Mouse (Mus musculus): ENCODE data around the gene Mia3. TPM values are rescaled to one million over a fixed set of nuclear protein-coding genes. Genes with fewer than 3 reads are reported as not detected.
"Not testable (repeated sequence)": the region's sequence is repeated elsewhere in the genome, so short reads cannot be mapped to it uniquely, and the experiment has no call there.

Gene Mia3
- 100 to 1,000 TPM; 168 to 179 TPM for total RNA-seq (2021)
- long read RNA-seq, experiment 1, partial matches to known transcripts = 5 of 7 reads
- long read RNA-seq, experiment 1, other reads (novel, unspliced or antisense) = 1 of 7 reads
- long read RNA-seq, experiment 2, partial matches to known transcripts = 7 of 12 reads
- long read RNA-seq, experiment 2, other reads (novel, unspliced or antisense) = 3 of 12 reads

DNA sequence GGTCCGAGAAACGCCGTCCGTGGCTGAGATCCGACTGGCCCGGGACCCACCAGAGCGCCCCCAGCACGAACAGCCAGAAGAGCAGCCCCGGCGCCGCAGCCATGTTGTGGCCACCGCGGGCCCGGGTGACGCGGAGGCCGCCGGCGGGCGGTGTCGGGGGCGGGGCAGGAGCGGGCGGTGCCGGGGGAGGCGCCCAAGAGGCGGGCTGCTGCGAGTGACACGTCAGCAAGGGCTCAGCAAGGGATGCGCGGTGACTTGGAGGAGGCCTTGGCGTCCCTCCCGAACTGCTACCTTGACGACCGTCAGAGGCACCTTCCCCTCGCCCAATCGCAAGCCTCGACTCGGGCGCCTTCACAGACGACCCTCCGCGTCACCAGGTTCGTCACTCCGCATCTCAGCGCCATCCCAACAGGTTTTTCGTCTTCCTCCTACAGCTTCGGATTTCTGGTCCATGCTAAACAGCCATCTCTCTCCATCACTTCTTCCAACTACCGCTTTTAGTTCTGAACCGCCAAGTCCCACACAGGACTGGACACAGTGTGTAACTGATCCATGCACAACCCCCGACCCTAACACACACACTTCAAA is at the start of gene Mia3:
TSS of gene Mia3 (minus strand) at position 127 of the 588 bp plus-strand sequence.
- DNase-seq (ENCODE audit: low spot score in 2 of 2) = peak; percentile 83 to 84

DNA sequence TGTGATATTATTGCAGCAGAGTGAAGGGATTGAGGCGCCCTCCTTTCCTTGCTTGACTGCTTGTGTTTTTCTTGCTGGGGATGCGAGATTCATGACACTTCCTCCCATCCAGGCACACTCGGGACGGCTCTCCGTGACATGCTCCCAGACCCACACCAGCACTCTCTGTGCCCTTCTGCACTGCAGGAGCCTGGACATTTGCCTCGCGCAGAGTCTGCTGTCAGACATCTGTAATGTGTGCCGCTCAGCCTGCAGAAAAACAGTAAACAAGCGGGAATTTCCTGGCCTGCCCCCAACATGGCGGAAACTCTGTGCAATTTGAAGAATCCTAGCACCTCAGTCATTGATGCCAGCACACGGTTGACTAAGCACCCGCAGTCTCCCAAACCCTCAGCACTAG is 48.5 kb upstream of the Mia3 start, which contains the start of gene Hhipl2:
TSS of gene Hhipl2 (plus strand) at position 343 of the 400 bp plus-strand sequence.
- no peak for DNase-seq (ENCODE audit: low spot score in 2 of 2)

DNA sequence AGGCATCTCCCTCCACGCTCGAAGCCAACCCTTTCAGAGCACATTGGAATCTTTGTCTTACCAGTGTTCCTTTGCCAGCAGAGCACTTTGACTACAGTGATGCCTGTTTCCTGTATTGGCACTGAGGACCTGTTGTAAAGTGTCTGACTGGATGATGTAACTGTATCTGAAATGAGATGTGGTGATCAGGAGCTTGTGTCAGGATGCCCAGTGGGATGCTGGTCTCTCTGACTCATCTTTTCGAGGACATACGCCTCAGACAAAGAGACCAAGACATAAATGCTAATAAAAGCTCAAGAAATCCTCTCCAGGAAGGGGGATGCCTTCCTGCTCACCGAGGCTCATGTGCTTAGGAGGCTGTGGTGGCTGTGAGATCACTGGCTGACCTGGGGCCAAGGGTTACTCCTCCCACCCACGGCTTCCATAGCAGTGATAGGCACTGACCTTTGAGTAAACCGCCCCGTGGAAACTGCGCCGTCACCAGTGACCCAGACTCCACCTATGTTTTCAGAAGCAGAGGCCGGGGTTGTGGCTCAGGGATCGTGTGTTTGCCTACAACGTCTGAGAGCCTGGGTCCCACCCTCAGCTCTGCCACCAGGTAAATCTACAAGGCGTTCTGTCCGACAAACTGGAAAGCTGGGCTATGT is 44.9 kb upstream of the Mia3 start:
- DNase-seq (ENCODE audit: low spot score in 2 of 2) = no peak

DNA sequence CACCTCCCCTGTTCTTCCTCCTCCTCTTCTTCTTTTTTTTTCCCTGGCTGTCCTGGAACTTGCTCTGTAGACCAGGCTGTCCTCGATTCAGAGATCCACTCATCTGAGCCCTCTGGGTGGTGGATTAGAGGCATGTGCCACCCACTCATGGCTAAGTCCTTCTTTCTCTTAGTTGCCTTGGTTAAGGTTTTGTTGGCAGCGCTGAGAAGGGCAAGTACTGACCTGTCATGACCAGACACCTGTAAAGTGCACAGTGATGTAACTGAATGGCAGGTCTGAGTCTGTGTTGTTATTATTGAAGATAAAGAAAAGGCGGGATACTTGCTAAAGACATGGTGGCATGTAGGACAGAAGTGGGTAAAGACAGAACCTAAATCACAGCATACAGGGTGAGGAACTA is 34.0 kb upstream of the Mia3 start:
- DNase-seq (ENCODE audit: low spot score in 2 of 2) = no peak

DNA sequence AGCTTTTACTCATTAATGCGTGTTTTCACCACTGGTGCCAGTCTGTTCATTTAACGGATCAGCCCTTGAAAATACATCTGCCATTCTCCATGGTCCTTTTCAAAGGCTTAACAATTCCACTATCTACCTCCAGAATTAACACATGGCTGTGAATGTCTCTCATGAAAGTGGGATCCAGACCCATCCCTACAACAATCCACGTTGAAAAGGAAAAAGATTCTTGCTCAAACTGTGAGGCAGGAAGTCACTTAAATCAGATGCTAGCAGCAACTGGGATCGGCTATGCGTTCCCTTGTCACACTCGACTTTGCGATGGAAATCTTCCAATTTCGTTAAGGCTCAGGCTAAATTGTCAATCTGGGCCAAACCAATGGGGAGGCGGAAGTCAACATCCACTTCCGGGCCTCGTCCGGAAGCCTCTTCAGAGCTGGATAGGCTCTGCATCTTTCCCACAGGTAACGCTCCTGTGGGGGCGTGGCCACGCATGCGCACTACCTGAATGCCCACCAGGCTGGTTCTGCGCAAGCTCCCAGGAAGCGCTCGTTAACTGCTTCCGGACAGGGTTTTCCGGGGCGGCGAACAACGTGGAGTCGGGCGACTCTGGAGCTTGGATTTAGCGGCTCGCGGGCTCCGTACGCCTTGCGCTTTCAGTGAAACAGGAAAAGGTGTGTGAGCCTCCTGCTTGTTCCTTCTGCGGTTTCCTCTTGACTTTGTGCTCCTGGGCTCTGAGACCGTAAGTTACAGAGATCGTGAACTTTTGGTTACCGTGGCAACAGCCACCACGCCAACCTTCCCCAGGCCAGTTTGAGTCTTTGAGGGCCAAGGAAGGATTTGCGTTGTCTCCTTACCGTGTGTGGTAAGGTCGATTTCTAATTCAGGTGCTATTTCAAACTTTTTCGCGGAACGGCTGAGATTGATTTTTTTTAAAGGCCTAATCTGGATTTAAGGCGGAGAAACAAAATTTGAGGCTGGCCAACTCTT is 19.4 kb upstream of the Mia3 start, which contains the start of gene Taf1a:
TSS of gene Taf1a (plus strand) at position 556 of the 981 bp plus-strand sequence.
- DNase-seq (ENCODE audit: low spot score in 2 of 2) = peak; percentile 68 to 87

DNA sequence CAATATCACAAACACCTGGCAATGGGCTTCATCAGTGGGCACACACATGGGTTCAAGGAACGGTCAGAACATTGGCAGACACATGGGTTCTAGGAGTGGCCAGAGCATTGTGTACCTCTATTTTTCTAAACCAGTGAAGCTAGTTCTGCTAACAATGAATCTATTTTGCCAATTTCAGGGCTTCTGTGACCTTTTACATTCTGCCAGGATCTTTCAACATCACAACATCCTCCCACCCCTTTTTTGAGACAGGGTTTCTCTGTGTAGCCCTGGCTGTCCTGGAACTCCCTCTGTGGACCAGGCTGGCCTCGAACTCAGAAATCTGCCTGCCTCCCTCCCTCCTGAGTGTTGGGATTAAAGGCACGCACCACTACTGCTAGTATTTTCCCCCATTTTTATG is 18.1 kb upstream of the Mia3 start:
- DNase-seq (ENCODE audit: low spot score in 2 of 2) = not testable (repeated sequence)

DNA sequence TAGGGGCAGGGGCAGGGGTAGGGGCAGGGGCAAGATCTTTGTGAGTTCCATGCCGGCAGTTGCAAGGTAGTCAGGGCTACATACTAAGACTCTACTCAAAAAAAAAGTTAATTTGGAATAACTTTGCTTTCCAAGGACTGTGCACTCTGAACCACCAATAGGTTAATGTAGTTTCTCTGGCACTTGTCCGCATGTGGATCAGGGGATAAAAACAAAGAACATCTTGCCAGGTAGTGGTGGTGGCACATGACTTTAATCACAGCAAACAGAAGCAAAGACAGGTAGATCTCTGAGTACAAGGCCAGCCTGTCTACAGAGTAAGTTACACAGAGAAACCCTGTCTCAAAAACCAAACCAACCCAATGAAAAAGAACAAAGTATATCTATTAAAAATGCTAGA is 13.3 kb upstream of the Mia3 start:
- DNase-seq (ENCODE audit: low spot score in 2 of 2) = no peak

DNA sequence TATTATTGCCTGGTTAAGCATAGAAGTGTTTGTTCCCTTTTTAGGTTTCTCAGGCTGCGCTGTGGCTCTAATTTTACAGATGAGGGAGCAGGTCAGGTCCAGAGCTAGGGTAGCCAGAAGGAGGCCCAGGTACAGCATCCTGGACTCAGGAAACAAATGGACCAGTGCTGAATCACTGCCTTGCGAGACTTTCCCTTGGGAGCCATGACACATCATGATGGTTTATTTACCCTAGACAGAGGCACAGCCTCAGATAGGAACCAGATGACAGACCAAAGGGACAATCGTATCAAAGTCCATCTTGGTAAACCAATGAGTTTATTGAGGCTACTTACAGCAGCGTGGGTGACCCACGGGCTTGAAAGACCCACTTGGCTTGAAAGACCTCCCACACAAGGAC is 12.5 kb upstream of the Mia3 start:
- DNase-seq (ENCODE audit: low spot score in 2 of 2) = no peak

DNA sequence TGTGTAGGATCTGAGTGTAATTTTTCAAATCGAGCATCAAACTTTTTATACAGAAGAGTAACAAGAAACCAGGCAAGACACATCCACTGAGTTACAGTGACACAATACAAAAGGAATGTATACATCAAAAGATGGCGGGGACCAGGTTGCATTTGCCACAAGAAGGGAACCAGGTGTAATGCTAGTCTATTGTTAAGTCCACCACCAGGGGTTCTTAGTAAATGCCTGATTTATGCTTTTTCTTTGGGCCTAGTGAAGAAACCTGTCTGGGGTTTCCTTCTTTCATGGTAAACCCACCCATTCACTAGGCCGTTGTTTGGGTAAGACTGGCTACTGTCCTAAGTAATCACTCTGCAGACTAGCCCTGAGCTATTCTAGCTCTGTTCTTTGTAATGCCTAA is 10.0 kb upstream of the Mia3 start:
- DNase-seq (ENCODE audit: low spot score in 2 of 2) = not testable (repeated sequence)

DNA sequence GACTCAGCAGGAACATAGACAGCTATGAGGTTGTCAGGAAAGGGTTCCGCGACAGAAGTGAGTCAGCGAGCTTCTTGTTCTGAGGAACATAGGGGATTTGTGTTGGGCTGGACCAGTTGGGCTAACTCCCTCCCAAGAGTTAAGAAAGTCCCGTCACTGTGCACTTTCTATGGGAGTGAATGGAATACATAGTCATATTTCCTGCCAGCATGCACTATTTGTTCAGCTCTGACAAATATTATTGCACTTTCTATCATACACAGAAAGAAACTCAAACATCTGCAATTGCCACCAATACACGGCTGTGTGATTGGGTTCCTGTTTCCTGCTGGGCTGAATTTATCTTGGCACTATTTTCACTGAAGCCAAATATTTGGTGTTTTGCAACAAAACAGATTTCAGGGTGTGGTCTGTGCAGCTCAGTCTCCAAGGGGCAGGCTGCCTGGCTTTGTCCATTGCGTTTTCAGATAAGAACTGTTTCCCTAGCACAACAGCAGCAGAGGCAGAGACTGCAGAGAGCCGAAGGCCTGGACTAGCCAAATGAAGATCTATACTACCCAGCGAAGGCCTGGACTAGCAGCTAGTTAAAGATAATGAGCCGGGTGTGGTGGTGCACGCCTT is 9.1 kb upstream of the Mia3 start:
- DNase-seq (ENCODE audit: low spot score in 2 of 2) = no peak

DNA sequence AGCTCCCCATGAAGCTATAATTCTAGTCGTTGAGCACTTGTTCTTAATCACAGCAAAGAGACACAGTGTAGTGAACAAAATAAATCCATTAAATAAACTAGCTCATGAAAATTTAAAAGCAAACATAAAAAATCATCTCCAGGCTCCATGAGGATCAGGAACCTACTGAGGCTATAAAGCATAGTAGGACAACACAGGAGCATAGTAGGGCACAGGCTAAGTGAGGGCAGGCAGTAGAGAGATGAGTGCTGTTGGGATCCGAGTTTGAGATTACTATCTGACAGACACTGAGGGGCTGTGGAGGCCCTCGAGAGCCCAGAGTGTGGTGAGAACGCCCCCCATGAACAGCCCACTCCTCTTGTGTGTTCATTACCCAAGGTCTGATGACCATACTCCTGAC is 7.7 kb upstream of the Mia3 start:
- no peak for DNase-seq (ENCODE audit: low spot score in 2 of 2)

DNA sequence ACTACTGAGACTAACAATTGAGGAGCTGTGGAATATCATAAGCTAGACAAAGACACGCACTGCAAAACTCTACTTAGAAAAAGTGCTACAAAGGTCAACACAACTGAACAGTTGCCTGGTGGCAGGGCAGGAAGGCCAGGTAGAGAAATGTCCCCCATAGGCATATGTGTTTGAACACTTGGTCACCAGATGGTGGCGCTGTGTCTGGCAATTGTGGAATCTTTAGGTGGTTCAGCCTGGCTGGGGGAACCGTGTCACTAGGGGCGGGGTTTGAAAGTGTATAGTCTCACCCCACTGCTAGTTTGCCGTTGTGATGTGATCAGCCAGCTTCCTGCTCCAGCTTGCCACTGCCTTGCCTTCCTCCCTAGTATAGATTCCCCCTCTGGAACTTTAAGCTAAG is 5.4 kb upstream of the Mia3 start:
- DNase-seq (ENCODE audit: low spot score in 2 of 2) = no peak

DNA sequence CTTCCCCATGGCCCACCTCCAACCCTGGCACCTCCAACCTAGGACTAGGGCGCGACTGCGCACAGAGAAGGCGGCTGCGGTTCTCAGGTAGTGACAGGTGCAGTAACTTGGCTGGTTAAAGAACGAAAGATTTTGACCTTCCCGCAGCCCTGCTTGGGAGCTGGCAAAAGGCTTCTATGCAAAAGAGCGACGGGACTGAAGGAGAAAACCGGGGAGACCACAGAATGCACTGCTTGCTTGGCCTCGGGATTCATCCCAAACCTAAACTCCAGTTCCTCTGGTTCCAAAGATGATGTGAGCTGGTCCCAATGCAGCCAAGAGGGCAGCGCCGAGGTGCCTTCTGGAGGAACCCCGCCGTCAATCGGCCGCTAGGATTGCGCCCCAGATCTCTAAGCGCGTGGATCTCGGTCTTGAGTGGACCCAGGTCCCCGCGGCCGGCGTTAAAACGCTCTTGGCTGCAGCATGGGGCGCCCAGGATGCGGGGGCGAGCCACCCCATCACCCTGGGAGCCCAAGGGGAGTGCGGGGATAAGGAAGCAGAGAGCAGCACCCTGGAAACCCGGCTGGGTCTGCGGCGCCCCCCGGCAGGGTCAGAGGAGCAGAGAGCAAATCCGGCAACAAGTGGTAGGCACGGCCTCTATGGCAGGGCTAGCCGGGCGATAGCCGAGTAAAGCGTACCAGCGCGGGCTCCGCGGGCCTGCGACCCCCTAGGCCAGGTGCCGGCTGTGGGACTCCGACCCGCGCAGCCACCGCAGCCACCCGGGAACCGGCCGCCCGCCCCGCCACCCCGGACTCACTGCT is 552 bp downstream of the Mia3 start:
- DNase-seq (ENCODE audit: low spot score in 2 of 2) = no peak

DNA sequence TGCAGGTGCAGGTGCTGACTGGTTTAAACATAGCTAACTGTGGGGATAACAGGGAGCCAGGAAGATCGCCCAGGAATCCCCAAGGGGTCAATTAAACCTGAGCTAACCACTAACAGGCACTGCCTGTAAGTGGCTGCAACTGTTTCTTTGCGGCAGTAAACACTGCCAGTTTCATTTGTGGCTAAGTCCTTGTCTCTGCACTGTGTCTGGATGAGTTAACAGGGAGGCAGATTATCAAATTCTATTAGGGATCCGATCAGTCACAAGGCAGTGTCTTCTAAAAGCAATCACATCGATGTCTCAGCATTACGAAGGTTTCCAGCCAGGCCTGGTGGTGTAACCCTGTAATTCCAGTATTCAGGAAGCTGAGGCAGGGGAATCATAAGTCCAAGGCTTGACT is 3.0 kb downstream of the Mia3 start:
- DNase-seq (ENCODE audit: low spot score in 2 of 2) = no peak

DNA sequence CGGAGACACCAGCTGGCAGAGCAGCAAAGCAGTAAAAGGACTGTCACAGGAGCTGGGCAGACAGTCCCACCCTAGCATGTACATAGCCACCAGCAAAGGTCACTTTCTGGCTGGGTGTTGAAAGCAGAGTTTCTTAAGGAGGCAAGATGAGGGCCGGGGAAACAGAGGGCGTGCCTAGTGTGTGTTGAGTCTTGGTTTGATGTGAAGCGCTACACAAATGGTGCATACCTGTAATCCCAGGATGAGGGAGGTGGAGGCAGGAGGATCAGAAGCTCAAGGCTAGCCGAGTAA is 5.8 kb downstream of the Mia3 start:
- DNase-seq (ENCODE audit: low spot score in 2 of 2) = no peak

DNA sequence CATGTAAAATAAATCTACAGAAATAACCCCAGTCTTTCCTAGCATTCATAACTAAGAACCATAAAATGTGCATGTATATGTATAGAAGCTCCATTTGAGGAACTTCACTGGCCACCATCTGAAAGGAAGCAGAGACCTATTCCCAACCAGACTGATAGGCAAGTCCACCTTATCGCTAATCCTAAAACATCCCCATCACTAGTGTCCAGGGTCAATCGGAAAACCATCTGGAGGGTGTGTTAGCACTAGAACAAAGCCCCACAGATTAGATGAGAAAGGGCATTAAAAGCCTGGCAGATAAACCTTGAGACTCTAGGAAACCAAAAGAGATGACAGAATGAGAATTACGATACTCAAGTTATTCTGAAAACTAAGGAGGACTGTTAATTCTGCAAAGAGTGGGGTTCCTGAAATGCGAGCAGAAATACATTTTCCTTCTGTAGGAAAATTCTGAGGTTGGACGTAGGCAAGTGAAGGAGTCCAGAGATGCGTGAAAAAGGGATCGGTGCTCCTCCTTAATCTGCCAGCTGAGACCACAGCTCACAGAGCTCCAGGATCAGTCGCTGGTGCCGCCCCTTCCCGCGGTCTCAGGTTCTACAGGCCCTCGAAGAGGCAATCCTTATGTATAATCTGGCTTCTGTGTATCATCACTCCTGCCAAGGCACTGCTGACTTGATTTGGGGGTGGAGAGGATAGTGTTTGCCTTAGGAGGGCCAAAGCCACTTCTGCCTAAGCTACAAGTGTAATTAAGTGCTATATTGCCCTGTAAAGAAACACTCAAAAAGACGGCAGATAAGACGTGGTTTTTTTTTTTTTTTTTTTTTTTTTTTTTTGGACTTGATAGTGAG is 6.4 kb downstream of the Mia3 start:
- DNase-seq (ENCODE audit: low spot score in 2 of 2) = no peak

DNA sequence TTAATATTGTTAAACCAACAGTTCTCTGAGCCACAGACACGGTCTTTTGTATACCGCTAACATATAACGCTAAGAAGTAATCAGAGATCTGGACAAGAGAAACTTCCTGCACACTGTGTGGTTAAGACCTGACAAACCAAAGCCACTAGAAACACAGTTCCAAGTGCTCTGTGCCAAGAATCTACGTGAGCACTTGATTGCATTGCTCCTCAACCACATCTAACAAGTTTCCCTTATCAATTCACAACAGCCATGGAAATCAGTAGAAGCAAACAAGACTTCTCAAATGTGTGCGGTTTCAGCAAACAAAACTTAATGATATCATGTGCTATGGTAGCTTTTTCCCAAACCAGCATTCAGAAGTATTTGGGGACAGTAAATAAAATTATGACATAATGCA is 7.1 kb downstream of the Mia3 start:
- DNase-seq (ENCODE audit: low spot score in 2 of 2) = no peak

DNA sequence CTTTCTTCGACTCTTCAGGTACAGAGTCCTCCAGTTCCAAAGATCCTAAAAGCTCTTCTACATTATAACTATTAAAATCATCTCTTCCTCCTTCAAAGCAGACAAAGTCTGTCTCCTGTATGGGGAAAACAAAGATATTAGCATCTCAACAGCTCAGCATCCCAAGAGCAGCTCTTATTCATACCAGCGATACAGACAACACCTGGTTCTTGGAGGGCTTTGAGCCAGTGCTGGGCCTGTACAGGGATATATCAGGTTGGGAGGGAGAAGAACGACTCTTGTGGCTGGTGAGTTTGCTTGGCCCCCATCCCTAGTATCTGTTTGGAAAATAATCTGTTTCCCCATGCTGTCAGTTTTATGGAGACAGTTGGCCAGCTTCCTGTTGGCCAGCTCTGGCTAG is 10.5 kb downstream of the Mia3 start:
- no peak for DNase-seq (ENCODE audit: low spot score in 2 of 2)

DNA sequence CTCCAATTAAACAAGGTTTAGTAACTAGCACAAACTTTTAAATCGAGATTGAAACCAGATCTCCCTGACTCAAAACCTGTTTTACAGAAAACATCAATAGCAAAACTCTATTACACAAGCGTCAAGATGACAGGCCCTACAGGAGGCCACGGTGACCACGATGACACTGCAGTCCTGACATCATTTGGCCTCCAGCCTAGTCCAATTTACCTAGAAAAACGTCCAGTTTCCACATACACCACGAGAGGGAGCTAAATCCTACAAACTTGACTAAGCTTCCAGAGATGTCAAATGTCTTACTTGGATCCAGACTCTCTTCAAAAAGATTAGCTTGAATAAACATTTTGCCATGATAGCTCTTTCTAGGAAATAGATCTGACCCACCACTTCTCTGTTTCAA is 19.5 kb downstream of the Mia3 start:
- DNase-seq (ENCODE audit: low spot score in 2 of 2) = peak in 1 of 2 experiments; percentile 19

DNA sequence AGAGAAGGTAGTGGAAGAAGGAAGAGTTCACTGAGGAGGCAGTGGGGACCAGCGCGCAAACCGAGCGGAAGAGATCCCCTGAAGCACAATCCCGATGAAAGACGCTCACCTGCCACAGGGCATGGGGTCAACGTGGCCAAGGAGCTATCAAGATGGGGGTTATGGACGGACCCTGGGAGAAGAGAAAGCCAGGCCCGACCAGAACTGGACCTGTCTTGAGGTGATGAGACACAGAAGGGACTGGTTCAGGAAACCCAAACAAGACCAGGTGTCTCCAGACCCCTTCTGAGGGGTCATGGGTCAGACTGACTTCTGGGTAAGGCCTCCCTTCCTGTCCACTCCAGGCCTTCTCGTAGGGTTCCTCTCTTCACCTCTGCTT is 23.5 kb downstream of the Mia3 start:
- no peak for DNase-seq (ENCODE audit: low spot score in 2 of 2)
